Mouse (Mus musculus): ENCODE data around the gene Gast. TPM values are rescaled to one million over a fixed set of nuclear protein-coding genes. Genes with fewer than 3 reads are reported as not detected.

Gene Gast
- polyA plus RNA-seq, 1 experiment from 2014 or later = 0.89 TPM

DNA sequence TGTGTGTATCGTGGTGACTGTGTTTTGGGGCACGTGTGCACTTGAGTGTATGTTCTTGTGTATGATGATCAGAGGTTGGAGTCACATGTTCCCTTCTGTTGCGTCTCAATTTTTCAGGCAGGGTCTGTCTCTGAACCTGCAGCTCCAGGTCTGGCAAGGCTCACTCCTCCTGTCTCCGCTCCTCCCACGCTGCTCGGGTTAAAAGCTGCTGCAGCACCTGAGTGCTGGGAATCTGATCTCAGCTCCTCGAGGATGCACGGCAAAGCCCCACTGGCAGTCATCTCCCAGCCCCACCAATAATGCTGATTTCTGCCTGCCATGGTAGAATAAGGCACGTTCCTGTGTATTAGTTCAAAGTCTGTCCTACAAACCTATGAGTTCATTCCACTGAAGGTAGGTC lies 40.9 kb downstream of the Gast start:
- H3K27ac ChIP-seq = no peak overlapping the region
- no peak for ATAC-seq (ENCODE audit: low FRiP score)
- H3K4me1 ChIP-seq = 0 out of 2 replicates have a peak, but pooled peaks cover 3% of the 10 kb centered on the region
- H3K9ac ChIP-seq = no peak overlapping the region
- no peaks in the 10 kb centered on the region for H3K27me3 ChIP-seq
- no peaks in the 10 kb centered on the region for H3K9me3 ChIP-seq (replicated peaks)
- no peak overlapping the region for H3K4me3 ChIP-seq
- WGBS = 87% methylated on average over 9 of the region's 9 CpGs
- peaks cover 75% of the 10 kb centered on the region for H3K36me3 ChIP-seq
- no peak overlapping the region for H3K4me2 ChIP-seq (replicated peaks)

DNA sequence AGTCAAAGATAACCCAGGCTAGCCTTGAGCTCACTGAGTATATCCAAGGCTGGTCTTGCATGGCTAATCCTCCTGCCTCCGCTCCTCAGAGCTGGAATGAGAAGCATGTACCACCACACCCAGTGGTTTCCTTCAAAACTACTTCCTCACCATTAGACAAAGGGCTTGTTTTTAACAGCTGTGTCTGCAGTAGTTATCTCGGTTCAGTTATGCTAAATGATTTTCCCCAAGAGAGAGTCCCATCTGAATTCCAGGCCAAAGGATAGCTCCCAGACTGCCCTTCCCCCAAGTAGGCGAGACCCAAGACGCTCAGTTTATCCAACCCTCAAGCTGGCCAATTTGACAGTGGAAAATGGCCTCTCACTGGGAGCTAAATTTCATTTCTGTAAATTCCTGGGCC lies 41.8 kb downstream of the Gast start:
- 79% methylated on average over 4 of the region's 4 CpGs for WGBS
- H3K27me3 ChIP-seq = no peaks in the 10 kb centered on the region
- no peak for ATAC-seq (ENCODE audit: low FRiP score)
- 0 out of 2 replicates have a peak, but pooled peaks cover 3% of the 10 kb centered on the region for H3K4me1 ChIP-seq
- peaks cover 77% of the 10 kb centered on the region for H3K36me3 ChIP-seq
- H3K9ac ChIP-seq = no peak overlapping the region
- no peak overlapping the region for H3K27ac ChIP-seq
- H3K4me3 ChIP-seq = no peak overlapping the region
- no peak overlapping the region for H3K4me2 ChIP-seq (replicated peaks)
- no peaks in the 10 kb centered on the region for H3K9me3 ChIP-seq (replicated peaks)

DNA sequence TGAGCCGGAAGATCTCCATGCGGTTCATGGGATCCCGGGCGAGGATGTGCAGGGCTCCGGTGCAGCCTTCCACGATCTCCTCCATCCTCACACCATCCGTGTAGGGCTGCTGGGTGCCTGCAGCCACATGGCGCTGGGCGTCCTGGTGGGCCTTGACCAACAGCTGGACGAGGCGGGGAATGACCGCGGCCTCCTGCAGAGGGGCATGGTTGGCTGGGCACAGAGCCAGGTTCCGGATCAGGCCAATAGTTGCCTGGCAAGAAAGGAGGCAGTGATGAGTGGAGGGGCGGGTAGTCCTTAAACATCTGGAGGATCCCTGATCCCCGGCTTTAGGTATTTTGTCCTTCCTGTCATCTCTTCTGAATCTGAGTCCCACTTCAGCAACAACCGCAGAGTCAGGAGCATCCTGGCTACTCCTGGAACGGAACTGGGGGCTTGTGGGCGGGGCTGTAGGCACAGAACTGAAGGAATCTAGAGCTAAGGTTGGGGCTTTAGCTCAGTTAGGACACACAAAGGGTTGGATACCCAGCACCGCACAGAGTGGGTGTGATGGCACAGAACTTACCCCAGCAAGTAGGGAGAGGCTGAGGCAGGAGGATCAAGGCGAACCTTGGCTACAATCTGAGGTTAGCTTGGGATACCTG lies 42.7 kb downstream of the Gast start:
- Histone ChIP-seq H3K4me3 (no peak overlapping the region), H3K36me3 (peaks cover 80% of the 10 kb centered on the region), H3K4me2 (replicated peaks) (no peak overlapping the region), H3K27ac (no peak overlapping the region), H3K9me3 (replicated peaks) (no peaks in the 10 kb centered on the region), H3K9ac (no peak overlapping the region), H3K4me1 (0 out of 2 replicates have a peak, but pooled peaks cover 3% of the 10 kb centered on the region), H3K27me3 (no peaks in the 10 kb centered on the region)
- 87% methylated on average over 21 of the region's 21 CpGs for WGBS
- no peak for ATAC-seq (ENCODE audit: low FRiP score)

GRCm38 (mm10) chr11:100377989-100378388 lies 43.8 kb downstream of the Gast start:
- peaks cover 80% of the 10 kb centered on the region for H3K36me3 ChIP-seq

DNA sequence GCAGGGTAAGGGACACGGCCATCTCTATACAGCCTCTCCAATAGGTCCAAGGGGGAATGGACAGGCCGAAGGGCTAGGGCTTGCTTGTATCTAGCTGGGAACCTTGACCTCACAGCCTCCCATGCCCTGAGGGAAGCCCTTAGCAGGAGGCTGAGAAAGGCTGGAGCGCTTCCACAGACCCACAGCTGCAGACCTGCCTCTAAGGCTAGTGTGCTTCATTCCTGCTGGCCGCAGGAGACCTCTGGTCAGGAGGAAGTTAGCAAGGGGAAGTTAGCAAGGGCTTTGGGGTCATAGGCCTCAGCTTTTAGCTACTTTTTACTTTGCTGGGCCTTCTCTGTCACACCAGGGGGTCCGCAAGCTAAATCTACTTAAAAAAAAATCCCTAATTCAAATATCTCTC lies 44.2 kb downstream of the Gast start:
- Histone ChIP-seq H3K27me3 (no peaks in the 10 kb centered on the region), H3K36me3 (peaks cover 79% of the 10 kb centered on the region), H3K27ac (no peak overlapping the region), H3K4me2 (replicated peaks) (no peak overlapping the region), H3K4me3 (no peak overlapping the region), H3K4me1 (no peaks in the 10 kb centered on the region), H3K9ac (no peak overlapping the region), H3K9me3 (replicated peaks) (no peaks in the 10 kb centered on the region)
- ATAC-seq (ENCODE audit: low FRiP score) = no peak
- WGBS = 79% methylated on average over 5 of the region's 5 CpGs

More at GRCm38 (mm10) chr11:100377989-100378388, 43.8 kb downstream of the Gast start:
- Histone ChIP-seq H3K4me2 (replicated peaks) (no peak overlapping the region), H3K9me3 (replicated peaks) (no peaks in the 10 kb centered on the region), H3K4me3 (no peak overlapping the region), H3K27ac (no peak overlapping the region), H3K4me1 (no peaks in the 10 kb centered on the region), H3K27me3 (no peaks in the 10 kb centered on the region), H3K9ac (no peak overlapping the region)
- no peak for ATAC-seq (ENCODE audit: low FRiP score)
- 92% methylated on average over 14 of the region's 14 CpGs for WGBS

GRCm38 (mm10) chr11:100379311-100379710 lies 45.1 kb downstream of the Gast start:
- 90% methylated on average over 4 of the region's 4 CpGs for WGBS
- H3K4me1 ChIP-seq = no peaks in the 10 kb centered on the region

GRCm38 (mm10) chr11:100382682-100383081 lies 48.5 kb downstream of the Gast start:
- 86% methylated on average over 6 of the region's 6 CpGs for WGBS
- H3K4me3 ChIP-seq = no peak overlapping the region
- H3K4me1 ChIP-seq = peaks cover 5% of the 10 kb centered on the region; the same call in 1 of the 2 replicates
- no peaks in the 10 kb centered on the region for H3K27me3 ChIP-seq
- H3K4me2 ChIP-seq (replicated peaks) = no peak overlapping the region
- H3K27ac ChIP-seq = no peak overlapping the region
- no peak for ATAC-seq (ENCODE audit: low FRiP score)
- peaks cover 58% of the 10 kb centered on the region for H3K36me3 ChIP-seq
- H3K9ac ChIP-seq = no peak overlapping the region
- no peaks in the 10 kb centered on the region for H3K9me3 ChIP-seq (replicated peaks)

More at GRCm38 (mm10) chr11:100379311-100379710, 45.1 kb downstream of the Gast start:
- Histone ChIP-seq H3K27ac (no peak overlapping the region), H3K4me3 (no peak overlapping the region), H3K27me3 (no peaks in the 10 kb centered on the region), H3K4me2 (replicated peaks) (no peak overlapping the region), H3K9ac (no peak overlapping the region), H3K36me3 (peaks cover 71% of the 10 kb centered on the region), H3K9me3 (replicated peaks) (no peaks in the 10 kb centered on the region)
- no peak for ATAC-seq (ENCODE audit: low FRiP score)

- no peak overlapping the region for H3K4me3 ChIP-seq
- H3K4me2 ChIP-seq (replicated peaks) = no peak overlapping the region
- no peak overlapping the region for H3K27ac ChIP-seq
- H3K9me3 ChIP-seq (replicated peaks) = no peaks in the 10 kb centered on the region
- 92% methylated on average over 3 of the region's 3 CpGs for WGBS
- H3K27me3 ChIP-seq = no peaks in the 10 kb centered on the region
- no peak for ATAC-seq (ENCODE audit: low FRiP score)
- peaks cover 21% of the 10 kb centered on the region for H3K4me1 ChIP-seq
- peaks cover 37% of the 10 kb centered on the region for H3K36me3 ChIP-seq
- H3K9ac ChIP-seq = no peak overlapping the region
These were observed 50.8 kb downstream of the Gast start for GRCm38 (mm10) chr11:100385016-100385415.

DNA sequence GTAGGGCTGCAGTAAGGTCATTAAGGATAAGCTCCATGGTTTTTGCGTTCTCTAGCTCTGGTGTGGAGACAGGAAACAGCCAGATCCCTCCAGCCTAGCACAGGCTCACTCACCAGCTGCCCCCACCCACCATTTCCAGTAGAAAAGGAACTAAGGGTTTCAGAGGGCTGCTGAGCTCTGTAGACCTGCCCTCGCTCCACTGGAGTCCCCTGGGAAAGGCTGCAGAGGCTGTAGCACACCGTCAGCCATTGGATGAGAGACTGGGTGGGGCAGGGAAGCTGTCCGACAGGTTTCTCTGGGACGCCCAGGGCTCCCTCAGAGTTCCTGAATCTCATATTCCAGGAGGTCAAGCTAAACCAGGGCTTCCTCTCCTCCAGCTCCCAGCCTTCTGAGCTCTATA lies 52.4 kb downstream of the Gast start:
- H3K4me3 ChIP-seq = no peak overlapping the region
- no peaks in the 10 kb centered on the region for H3K9me3 ChIP-seq (replicated peaks)
- no peak overlapping the region for H3K9ac ChIP-seq
- WGBS = 51% methylated on average over 5 of the region's 5 CpGs
- H3K36me3 ChIP-seq = peaks cover 24% of the 10 kb centered on the region
- no peak for ATAC-seq (ENCODE audit: low FRiP score)
- peaks cover 33% of the 10 kb centered on the region for H3K4me1 ChIP-seq
- no peak overlapping the region for H3K4me2 ChIP-seq (replicated peaks)
- H3K27ac ChIP-seq = no peak overlapping the region
- no peaks in the 10 kb centered on the region for H3K27me3 ChIP-seq

Other genes with a start within 250 kb of the Gast start
- gene Krt32, start 246.2 kb upstream of the Gast start, polyA plus RNA-seq (2016; fragmentation: Nextera tagmentation; extraction: Ambion mirVana) = not detected in 2 replicates
- gene Krt35, start 238.2 kb upstream of the Gast start, polyA plus RNA-seq (2016; fragmentation: Nextera tagmentation; extraction: Ambion mirVana) = not detected in 2 replicates
- not detected in 2 replicates for gene Krt36, start 228.8 kb upstream of the Gast start, polyA plus RNA-seq (2016; fragmentation: Nextera tagmentation; extraction: Ambion mirVana)
- not detected in 2 replicates for gene Krt13, start 212.8 kb upstream of the Gast start, polyA plus RNA-seq (2016; fragmentation: Nextera tagmentation; extraction: Ambion mirVana)
- gene Krt15, start 198.5 kb upstream of the Gast start, polyA plus RNA-seq (2016; fragmentation: Nextera tagmentation; extraction: Ambion mirVana) = 10.5 and 17.3 TPM in 2 replicates
- 4.5 and 6.7 TPM in 2 replicates for gene Krt19, start 185.7 kb upstream of the Gast start, polyA plus RNA-seq (2016; fragmentation: Nextera tagmentation; extraction: Ambion mirVana)
- gene Krt9, start 141.2 kb upstream of the Gast start, polyA plus RNA-seq (2016; fragmentation: Nextera tagmentation; extraction: Ambion mirVana) = 0.08 TPM in 1 of 2 replicates, not detected in the other
- gene Krt14, start 126.9 kb upstream of the Gast start, polyA plus RNA-seq (2016; fragmentation: Nextera tagmentation; extraction: Ambion mirVana) = 10.2 and 12.3 TPM in 2 replicates
- not detected in 2 replicates for gene Krt16, start 85.5 kb upstream of the Gast start, polyA plus RNA-seq (2016; fragmentation: Nextera tagmentation; extraction: Ambion mirVana)
- 3.1 and 3.2 TPM in 2 replicates for gene Krt17, start 73.4 kb upstream of the Gast start, polyA plus RNA-seq (2016; fragmentation: Nextera tagmentation; extraction: Ambion mirVana)
- not detected in 2 replicates for gene Krt42, start 64.5 kb upstream of the Gast start, polyA plus RNA-seq (2016; fragmentation: Nextera tagmentation; extraction: Ambion mirVana)
- 1,343 and 1,447 TPM in 2 replicates for gene Eif1, start 14.5 kb upstream of the Gast start, polyA plus RNA-seq (2016; fragmentation: Nextera tagmentation; extraction: Ambion mirVana)
- gene Hap1, start 21.7 kb downstream of the Gast start, polyA plus RNA-seq (2016; fragmentation: Nextera tagmentation; extraction: Ambion mirVana) = 53.7 and 58.0 TPM in 2 replicates
- gene Jup, start 63.4 kb downstream of the Gast start, polyA plus RNA-seq (2016; fragmentation: Nextera tagmentation; extraction: Ambion mirVana) = 64.0 and 64.6 TPM in 2 replicates
- 34.3 and 35.9 TPM in 2 replicates for gene P3h4, start 80.4 kb downstream of the Gast start, polyA plus RNA-seq (2016; fragmentation: Nextera tagmentation; extraction: Ambion mirVana)
- gene Fkbp10, start 81.3 kb downstream of the Gast start, polyA plus RNA-seq (2016; fragmentation: Nextera tagmentation; extraction: Ambion mirVana) = 72.5 and 75.6 TPM in 2 replicates
- 101 and 112 TPM in 2 replicates for gene Nt5c3b, start 107.4 kb downstream of the Gast start, polyA plus RNA-seq (2016; fragmentation: Nextera tagmentation; extraction: Ambion mirVana)
- gene Klhl10, start 107.5 kb downstream of the Gast start, polyA plus RNA-seq (2016; fragmentation: Nextera tagmentation; extraction: Ambion mirVana) = 0.68 and 0.94 TPM in 2 replicates
- 13.7 and 14.8 TPM in 2 replicates for gene Klhl11, start 138.3 kb downstream of the Gast start, polyA plus RNA-seq (2016; fragmentation: Nextera tagmentation; extraction: Ambion mirVana)
- 348 and 359 TPM in 2 replicates for gene Acly, start 193.6 kb downstream of the Gast start, polyA plus RNA-seq (2016; fragmentation: Nextera tagmentation; extraction: Ambion mirVana)
- gene Ttc25, start 211.2 kb downstream of the Gast start, polyA plus RNA-seq (2016; fragmentation: Nextera tagmentation; extraction: Ambion mirVana) = 2.7 and 3.2 TPM in 2 replicates
- gene Cnp, start 240.5 kb downstream of the Gast start, polyA plus RNA-seq (2016; fragmentation: Nextera tagmentation; extraction: Ambion mirVana) = 29.1 and 29.2 TPM in 2 replicates